Mouse (Mus musculus): ENCODE data around the gene Zdhhc19. TPM values are rescaled to one million over a fixed set of nuclear protein-coding genes. Genes with fewer than 3 reads are reported as not detected.

Zdhhc19 gene
- total RNA-seq, 1 experiment = not detected

- no peak for DNase-seq (ENCODE audit: low read depth, low spot score)
- Histone ChIP-seq H3K9me3 (ENCODE audit: control insufficient read depth, insufficient read depth, low read depth, low read length) (peaks cover 8% of the 10 kb centered on the region), H3K36me3 (ENCODE audit: control insufficient read depth, insufficient read depth, low read length, poor library complexity, severe bottlenecking) (no peaks in the 10 kb centered on the region), H3K4me3 (ENCODE audit: insufficient read depth in 1 of 2, low read depth in 1 of 2, low read length in 2 of 2, poor library complexity in 1 of 2, severe bottlenecking in 1 of 2) (no peak overlapping the region), H3K27ac (ENCODE audit: insufficient read depth, low read depth, low read length, poor library complexity, severe bottlenecking) (no peak overlapping the region), H3K4me1 (ENCODE audit: control insufficient read depth in 2 of 2, insufficient read depth in 2 of 2, low read length in 2 of 2, poor library complexity in 1 of 2) (no peaks in the 10 kb centered on the region), H3K9ac (ENCODE audit: insufficient read depth, low read depth, low read length, poor library complexity, severe bottlenecking) (no peak overlapping the region)
- TF ChIP-seq ZC3H11A (IDR thresholded peaks at IDR 0.05; ENCODE audit: borderline replicate concordance, low read depth, low read length) = no peak
- TF ChIP-seq ZNF384 (IDR thresholded peaks at IDR 0.05; ENCODE audit: low read depth, low read length) = no peak
- TF ChIP-seq CHD2 (IDR thresholded peaks at IDR 0.05; ENCODE audit: low read depth, low read length) = no peak
- TF ChIP-seq HCFC1 (IDR thresholded peaks at IDR 0.05; ENCODE audit: borderline replicate concordance, insufficient read depth, low read length) = no peak
- no peak for TF ChIP-seq MAFK (IDR thresholded peaks at IDR 0.05; ENCODE audit: insufficient read depth, low read depth, low read length)
- in situ Hi-C loops (cut with MboI; ENCODE audit: low sequenced_read_pairs in 2 of 2, unreplicated experiment in 2 of 2) = no loop called here
These were observed 95.5 kb downstream of the Zdhhc19 start for GRCm38 (mm10) chr16:32591521-32591920.

DNA sequence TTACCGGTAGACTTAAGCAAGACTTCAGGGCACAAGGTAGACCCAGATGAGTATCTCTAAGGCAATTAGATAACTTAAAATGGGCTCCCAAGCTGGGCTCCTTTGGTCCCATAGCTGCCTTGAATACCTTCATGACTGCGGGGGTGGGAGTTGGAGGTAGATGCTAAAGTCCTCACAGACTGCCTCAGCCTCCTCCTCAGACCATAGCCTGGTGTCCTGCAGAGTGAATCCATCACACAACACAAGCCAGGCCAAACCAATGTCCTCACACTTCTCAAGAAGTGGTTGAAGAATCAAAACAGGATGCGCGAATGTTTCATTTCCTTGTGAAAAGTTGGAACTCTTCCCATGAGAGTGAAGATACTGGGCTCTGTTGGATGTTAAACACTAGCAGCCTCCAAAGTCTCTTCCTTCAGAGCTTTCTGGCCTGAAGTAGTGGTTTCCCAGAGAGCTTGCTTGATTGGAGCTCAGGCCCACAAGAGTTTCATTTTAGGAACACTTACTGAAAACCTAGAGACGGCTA lies 97.3 kb downstream of the Zdhhc19 start:
- no peak for TF ChIP-seq CHD2 (IDR thresholded peaks at IDR 0.05; ENCODE audit: low read depth, low read length)
- Histone ChIP-seq H3K9me3 (ENCODE audit: control insufficient read depth, insufficient read depth, low read depth, low read length) (no peaks in the 10 kb centered on the region), H3K4me3 (ENCODE audit: insufficient read depth in 1 of 2, low read depth in 1 of 2, low read length in 2 of 2, poor library complexity in 1 of 2, severe bottlenecking in 1 of 2) (no peak overlapping the region), H3K9ac (ENCODE audit: insufficient read depth, low read depth, low read length, poor library complexity, severe bottlenecking) (no peak overlapping the region), H3K4me1 (ENCODE audit: control insufficient read depth in 2 of 2, insufficient read depth in 2 of 2, low read length in 2 of 2, poor library complexity in 1 of 2) (peaks cover 2 to 4% of the 10 kb centered on the region in 2 experiments; a peak in 2 of 4 replicates), H3K27ac (ENCODE audit: insufficient read depth, low read depth, low read length, poor library complexity, severe bottlenecking) (no peak overlapping the region), H3K36me3 (ENCODE audit: control insufficient read depth, insufficient read depth, low read length, poor library complexity, severe bottlenecking) (no peaks in the 10 kb centered on the region)
- in situ Hi-C loops (cut with MboI; ENCODE audit: low sequenced_read_pairs in 2 of 2, unreplicated experiment in 2 of 2) = no loop called here
- no peak for DNase-seq (ENCODE audit: low read depth, low spot score)

DNA sequence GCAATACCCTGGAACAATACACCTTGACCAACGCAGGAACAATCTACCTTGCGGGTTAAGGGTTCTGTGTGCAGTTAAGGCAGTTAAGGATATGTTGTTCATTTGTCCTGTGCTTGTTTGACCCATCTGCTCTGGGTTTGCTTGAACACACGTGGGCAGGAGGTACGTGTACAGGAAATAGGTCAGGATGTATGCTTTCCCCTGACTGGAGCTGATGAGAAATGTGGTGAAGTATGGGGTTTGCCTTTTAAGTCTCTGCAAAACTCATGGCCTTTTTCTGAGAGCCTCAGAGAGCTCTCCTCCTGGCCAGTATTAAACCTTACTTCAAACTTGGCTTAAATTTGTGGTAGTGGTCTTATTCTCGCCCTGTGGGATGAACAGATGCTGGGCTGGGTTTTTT lies 97.9 kb downstream of the Zdhhc19 start:
- in situ Hi-C loops (cut with MboI; ENCODE audit: low sequenced_read_pairs in 2 of 2, unreplicated experiment in 2 of 2) = no loop called here
- no peak overlapping the region for H3K9ac ChIP-seq (ENCODE audit: insufficient read depth, low read depth, low read length, poor library complexity, severe bottlenecking)
- H3K27ac ChIP-seq (ENCODE audit: insufficient read depth, low read depth, low read length, poor library complexity, severe bottlenecking) = no peak overlapping the region
- H3K4me1 ChIP-seq (ENCODE audit: control insufficient read depth in 2 of 2, insufficient read depth in 2 of 2, low read length in 2 of 2, poor library complexity in 1 of 2) = peaks cover 2 to 4% of the 10 kb centered on the region in 2 experiments; a peak in 2 of 4 replicates
- TF ChIP-seq CHD2 (IDR thresholded peaks at IDR 0.05; ENCODE audit: low read depth, low read length) (no peak), HCFC1 (IDR thresholded peaks at IDR 0.05; ENCODE audit: borderline replicate concordance, insufficient read depth, low read length) (no peak), ZC3H11A (IDR thresholded peaks at IDR 0.05; ENCODE audit: borderline replicate concordance, low read depth, low read length) (no peak), ZNF384 (IDR thresholded peaks at IDR 0.05; ENCODE audit: low read depth, low read length) (no peak), MAFK (IDR thresholded peaks at IDR 0.05; ENCODE audit: insufficient read depth, low read depth, low read length) (no peak)
- H3K9me3 ChIP-seq (ENCODE audit: control insufficient read depth, insufficient read depth, low read depth, low read length) = no peaks in the 10 kb centered on the region
- H3K36me3 ChIP-seq (ENCODE audit: control insufficient read depth, insufficient read depth, low read length, poor library complexity, severe bottlenecking) = no peaks in the 10 kb centered on the region
- DNase-seq (ENCODE audit: low read depth, low spot score) = no peak
- no peak overlapping the region for H3K4me3 ChIP-seq (ENCODE audit: insufficient read depth in 1 of 2, low read depth in 1 of 2, low read length in 2 of 2, poor library complexity in 1 of 2, severe bottlenecking in 1 of 2)

DNA sequence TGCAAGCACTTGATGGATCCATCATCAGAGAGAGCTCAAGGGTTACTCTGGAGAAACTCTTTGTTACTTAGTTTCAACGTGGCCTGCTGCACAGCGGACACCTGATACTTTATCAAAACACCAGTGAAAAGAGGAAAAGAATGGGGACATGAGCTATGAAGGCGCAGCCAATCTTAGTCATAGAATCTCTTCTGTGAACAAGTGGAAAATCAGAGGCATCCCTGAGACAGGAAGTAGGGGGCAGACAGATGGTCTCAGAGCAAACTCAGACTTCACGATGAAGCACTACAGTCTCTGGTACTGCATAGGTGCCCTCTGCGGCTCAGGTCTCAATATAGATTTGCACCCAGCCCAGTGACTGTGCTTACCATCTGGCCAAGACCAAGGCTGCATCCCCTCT lies 98.6 kb downstream of the Zdhhc19 start:
- Histone ChIP-seq H3K4me3 (ENCODE audit: insufficient read depth in 1 of 2, low read depth in 1 of 2, low read length in 2 of 2, poor library complexity in 1 of 2, severe bottlenecking in 1 of 2) (no peak overlapping the region), H3K9me3 (ENCODE audit: control insufficient read depth, insufficient read depth, low read depth, low read length) (no peaks in the 10 kb centered on the region), H3K36me3 (ENCODE audit: control insufficient read depth, insufficient read depth, low read length, poor library complexity, severe bottlenecking) (no peaks in the 10 kb centered on the region), H3K27ac (ENCODE audit: insufficient read depth, low read depth, low read length, poor library complexity, severe bottlenecking) (no peak overlapping the region), H3K9ac (ENCODE audit: insufficient read depth, low read depth, low read length, poor library complexity, severe bottlenecking) (no peak overlapping the region), H3K4me1 (ENCODE audit: control insufficient read depth in 2 of 2, insufficient read depth in 2 of 2, low read length in 2 of 2, poor library complexity in 1 of 2) (peaks cover 2 to 4% of the 10 kb centered on the region in 2 experiments; a peak in 2 of 4 replicates)
- DNase-seq (ENCODE audit: low read depth, low spot score) = no peak
- no peak for TF ChIP-seq ZC3H11A (IDR thresholded peaks at IDR 0.05; ENCODE audit: borderline replicate concordance, low read depth, low read length)
- in situ Hi-C loops (cut with MboI; ENCODE audit: low sequenced_read_pairs in 2 of 2, unreplicated experiment in 2 of 2) = no loop called here

DNA sequence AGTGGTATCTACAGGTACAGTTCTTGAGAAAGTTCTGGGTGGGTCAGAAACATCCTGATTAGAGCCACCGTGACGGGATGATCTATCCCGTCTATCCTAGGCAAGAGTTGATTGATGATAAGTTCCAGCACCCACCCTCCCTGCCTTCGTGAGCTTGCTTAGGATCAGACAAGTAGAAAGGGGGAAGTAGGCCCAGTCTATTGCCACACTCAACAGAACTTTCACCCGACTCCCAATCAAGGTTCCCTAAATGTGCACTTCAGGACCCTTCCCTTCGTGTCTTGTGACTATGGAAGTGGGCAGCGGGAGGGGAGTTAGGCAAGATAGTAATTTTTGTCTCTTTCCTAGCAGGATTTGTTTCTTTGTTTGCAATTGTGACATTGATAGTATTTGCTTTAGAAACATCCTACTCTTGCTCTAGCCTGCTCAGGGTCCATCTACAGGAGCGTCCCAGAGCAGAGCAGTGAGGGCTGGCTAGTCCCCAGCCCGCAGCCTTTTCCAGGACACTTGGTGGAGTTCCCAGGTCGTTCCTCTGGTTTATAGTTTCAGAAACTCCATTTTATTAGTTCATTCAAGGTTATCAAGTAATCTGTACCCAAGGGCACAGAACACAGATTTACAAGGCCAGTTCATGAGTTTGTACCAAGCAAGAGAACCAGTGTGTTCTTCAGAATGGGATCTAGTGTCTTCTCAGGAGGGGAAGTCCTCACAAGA lies 99.2 kb downstream of the Zdhhc19 start:
- DNase-seq (ENCODE audit: low read depth, low spot score) = no peak
- TF ChIP-seq ZC3H11A (IDR thresholded peaks at IDR 0.05; ENCODE audit: borderline replicate concordance, low read depth, low read length) (no peak), MAFK (IDR thresholded peaks at IDR 0.05; ENCODE audit: insufficient read depth, low read depth, low read length) (no peak), HCFC1 (IDR thresholded peaks at IDR 0.05; ENCODE audit: borderline replicate concordance, insufficient read depth, low read length) (no peak), CHD2 (IDR thresholded peaks at IDR 0.05; ENCODE audit: low read depth, low read length) (no peak), ZNF384 (IDR thresholded peaks at IDR 0.05; ENCODE audit: low read depth, low read length) (no peak)
- in situ Hi-C loops (cut with MboI; ENCODE audit: low sequenced_read_pairs in 2 of 2, unreplicated experiment in 2 of 2) = no loop called here
- H3K9ac ChIP-seq (ENCODE audit: insufficient read depth, low read depth, low read length, poor library complexity, severe bottlenecking) = no peak overlapping the region
- peaks cover 2 to 4% of the 10 kb centered on the region in 2 experiments; a peak in 2 of 4 replicates for H3K4me1 ChIP-seq (ENCODE audit: control insufficient read depth in 2 of 2, insufficient read depth in 2 of 2, low read length in 2 of 2, poor library complexity in 1 of 2)
- no peak overlapping the region for H3K4me3 ChIP-seq (ENCODE audit: insufficient read depth in 1 of 2, low read depth in 1 of 2, low read length in 2 of 2, poor library complexity in 1 of 2, severe bottlenecking in 1 of 2)
- H3K27ac ChIP-seq (ENCODE audit: insufficient read depth, low read depth, low read length, poor library complexity, severe bottlenecking) = no peak overlapping the region
- no peaks in the 10 kb centered on the region for H3K36me3 ChIP-seq (ENCODE audit: control insufficient read depth, insufficient read depth, low read length, poor library complexity, severe bottlenecking)
- H3K9me3 ChIP-seq (ENCODE audit: control insufficient read depth, insufficient read depth, low read depth, low read length) = no peaks in the 10 kb centered on the region
